Mouse (Mus musculus): ENCODE measurements around the gene Pes1.

DNA sequence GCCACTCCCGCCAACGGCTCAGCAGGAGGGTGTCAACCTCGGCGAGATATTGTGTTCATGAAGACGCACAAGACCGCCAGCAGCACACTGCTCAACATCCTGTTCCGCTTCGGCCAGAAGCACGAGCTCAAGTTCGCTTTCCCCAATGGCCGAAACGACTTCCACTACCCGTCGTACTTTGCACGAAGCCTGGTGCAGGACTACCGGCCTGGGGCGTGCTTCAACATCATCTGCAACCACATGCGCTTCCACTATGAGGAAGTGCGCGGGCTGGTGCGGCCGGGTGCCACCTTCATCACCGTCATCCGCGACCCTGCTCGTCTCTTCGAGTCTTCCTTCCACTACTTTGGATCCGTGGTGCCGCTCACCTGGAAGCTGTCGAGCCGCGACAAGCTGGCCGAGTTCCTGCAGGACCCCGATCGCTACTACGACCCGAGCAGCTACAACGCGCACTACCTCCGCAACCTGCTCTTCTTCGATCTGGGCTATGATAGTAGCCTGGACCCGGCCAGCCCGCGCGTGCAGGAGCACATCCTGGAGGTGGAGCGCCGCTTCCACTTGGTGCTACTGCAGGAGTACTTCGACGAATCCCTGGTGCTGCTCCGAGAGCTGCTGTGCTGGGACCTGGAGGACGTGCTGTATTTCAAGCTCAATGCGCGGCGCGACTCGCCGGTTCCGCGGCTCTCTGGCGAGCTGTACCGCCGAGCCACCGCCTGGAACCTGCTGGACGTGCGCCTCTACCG, 34.4 kb downstream of the Pes1 start:
- TF ChIP-seq POLR2A (IDR thresholded peaks at IDR 0.05; ENCODE audit: insufficient read depth, low read depth, low read length) (no peak), CTCF (IDR thresholded peaks at IDR 0.05; ENCODE audit: insufficient read depth, low read depth, low read length) (no peak)

All from olfactory bulb, adult 2 months (tissue).